Mouse (Mus musculus): ENCODE results near the gene Ghdc. TPM values are rescaled to one million over a fixed set of nuclear protein-coding genes. Genes with fewer than 3 reads are reported as not detected.
"Not testable (repeated sequence)": the region's sequence is repeated elsewhere in the genome, so short reads cannot be mapped to it uniquely, and the experiment has no call there.

Ghdc gene
- total and polyA plus RNA-seq, 2 experiments: 7.1 to 17.0 TPM

DNA sequence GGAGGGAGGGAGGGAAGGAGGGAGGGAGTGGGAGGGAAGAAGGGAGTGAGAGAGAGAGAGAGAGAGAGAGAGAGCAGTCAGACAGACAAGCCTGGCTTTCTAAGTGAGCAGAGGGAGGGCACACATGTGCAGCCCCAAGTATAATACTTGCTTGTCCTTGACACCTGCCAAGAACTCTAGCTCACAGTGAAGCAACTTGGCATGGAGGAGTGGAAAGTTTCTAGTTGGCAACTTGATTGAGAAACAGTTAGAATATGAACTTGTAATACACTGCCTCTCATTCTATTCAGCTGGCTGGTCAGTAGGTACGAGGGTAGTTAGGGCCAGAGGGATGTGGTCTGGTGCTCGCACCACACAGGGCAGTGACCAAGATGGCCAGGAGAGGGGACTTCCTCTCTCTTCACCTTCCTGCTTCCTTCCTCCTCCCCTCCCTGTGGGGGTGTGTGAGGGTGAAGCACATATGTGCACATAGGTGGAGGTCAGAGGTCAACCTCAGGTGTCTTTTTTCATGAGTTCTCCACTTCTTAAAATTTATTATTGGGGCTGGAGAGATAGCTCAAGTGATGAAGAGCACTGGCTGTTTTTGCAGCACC, 20.8 kb upstream of the Ghdc start:
- DNase-seq (ENCODE audit: extremely low read depth, low read depth, low spot score): peak; percentile 96
- Histone ChIP-seq H3K4me3 (ENCODE audit: insufficient read depth, low read depth, low read length) (no peak overlapping the region), H3K79me2 (ENCODE audit: control insufficient read depth, insufficient read depth, low read length) (no peaks in the 10 kb centered on the region), H3K36me3 (ENCODE audit: control insufficient read depth, insufficient read depth, low read length) (peaks cover 53% of the 10 kb centered on the region), H3K27ac (replicated peaks; ENCODE audit: insufficient read depth, low read depth, low read length) (peak overlapping the region; percentile 68), H3K27me3 (ENCODE audit: control insufficient read depth, insufficient read depth, low read length) (no peaks in the 10 kb centered on the region), H3K9ac (ENCODE audit: low read depth, low read length) (no peak overlapping the region), H3K4me1 (ENCODE audit: control insufficient read depth, insufficient read depth, low read length) (peaks cover 14% of the 10 kb centered on the region)
- TF ChIP-seq POLR2A (IDR thresholded peaks at IDR 0.05; ENCODE audit: extremely low read depth, insufficient read depth, low read length) (no peak), CTCF (IDR thresholded peaks at IDR 0.05; ENCODE audit: low read depth, low read length) (no peak; the same call in 1 of the 2 replicates)
- 15% methylated on average over 2 of the region's 2 CpGs for WGBS

DNA sequence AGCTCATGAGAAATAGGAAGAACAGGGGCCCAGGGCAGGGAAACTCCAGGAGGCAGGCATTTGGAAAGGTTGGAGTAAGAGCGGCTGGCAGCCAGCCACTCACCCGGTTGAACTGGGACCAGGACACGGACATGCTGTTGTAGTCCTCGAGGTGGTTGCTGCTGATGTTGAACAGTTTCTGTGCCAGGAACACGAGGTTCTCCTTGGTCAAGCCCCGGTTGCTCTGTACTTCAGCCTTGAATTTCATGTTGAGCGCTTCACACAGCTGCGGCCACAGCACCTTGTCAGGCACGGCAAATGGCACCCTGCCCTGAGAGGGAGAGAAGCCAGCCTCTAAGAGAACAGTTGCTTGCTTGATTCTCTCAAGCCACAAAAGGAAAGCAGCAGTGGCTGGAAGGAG, 19.9 kb upstream of the Ghdc start:
- H3K4me3 ChIP-seq (ENCODE audit: insufficient read depth, low read depth, low read length); H3K79me2 ChIP-seq (ENCODE audit: control insufficient read depth, insufficient read depth, low read length); H3K27me3 ChIP-seq (ENCODE audit: control insufficient read depth, insufficient read depth, low read length); H3K9ac ChIP-seq (ENCODE audit: low read depth, low read length): not testable (repeated sequence)
- Histone ChIP-seq H3K27ac (replicated peaks; ENCODE audit: insufficient read depth, low read depth, low read length) (peak overlapping the region; percentile 68), H3K36me3 (ENCODE audit: control insufficient read depth, insufficient read depth, low read length) (peaks cover 57% of the 10 kb centered on the region), H3K4me1 (ENCODE audit: control insufficient read depth, insufficient read depth, low read length) (peaks cover 14% of the 10 kb centered on the region)
- WGBS: 20% methylated on average over 9 of the region's 9 CpGs
- DNase-seq (ENCODE audit: extremely low read depth, low read depth, low spot score): peak; percentile 84

DNA sequence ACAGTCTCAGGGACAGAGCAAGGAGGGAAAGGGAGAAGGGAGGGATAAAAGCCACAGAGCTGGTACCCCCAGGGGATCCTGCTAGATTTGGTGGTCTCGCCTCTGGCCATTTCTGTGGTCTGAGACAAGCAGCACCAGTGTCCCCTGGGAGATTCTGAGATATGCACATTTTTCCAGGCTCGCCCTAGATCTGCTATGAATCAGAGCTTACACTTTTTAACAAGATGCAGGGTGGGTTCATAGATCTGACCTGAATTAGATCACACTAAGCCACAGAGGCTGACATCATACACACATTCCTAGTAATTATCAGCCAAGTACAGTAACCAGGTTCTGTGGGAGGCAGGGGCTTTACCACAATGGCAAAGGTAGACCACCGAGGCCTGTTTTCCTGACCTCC, 18.9 kb upstream of the Ghdc start:
- H3K9ac ChIP-seq (ENCODE audit: low read depth, low read length): no peak overlapping the region
- H3K27ac ChIP-seq (replicated peaks; ENCODE audit: insufficient read depth, low read depth, low read length): no peak overlapping the region
- H3K4me3 ChIP-seq (ENCODE audit: insufficient read depth, low read depth, low read length): no peak overlapping the region
- H3K79me2 ChIP-seq (ENCODE audit: control insufficient read depth, insufficient read depth, low read length): no peaks in the 10 kb centered on the region
- WGBS: over 99% methylated on average over 3 of the region's 3 CpGs
- DNase-seq (ENCODE audit: extremely low read depth, low read depth, low spot score): no peak
- peaks cover 58% of the 10 kb centered on the region for H3K36me3 ChIP-seq (ENCODE audit: control insufficient read depth, insufficient read depth, low read length)
- TF ChIP-seq POLR2A (IDR thresholded peaks at IDR 0.05; ENCODE audit: extremely low read depth, insufficient read depth, low read length) (no peak), CTCF (IDR thresholded peaks at IDR 0.05; ENCODE audit: low read depth, low read length) (no peak)
- peaks cover 14% of the 10 kb centered on the region for H3K4me1 ChIP-seq (ENCODE audit: control insufficient read depth, insufficient read depth, low read length)
- no peaks in the 10 kb centered on the region for H3K27me3 ChIP-seq (ENCODE audit: control insufficient read depth, insufficient read depth, low read length)

DNA sequence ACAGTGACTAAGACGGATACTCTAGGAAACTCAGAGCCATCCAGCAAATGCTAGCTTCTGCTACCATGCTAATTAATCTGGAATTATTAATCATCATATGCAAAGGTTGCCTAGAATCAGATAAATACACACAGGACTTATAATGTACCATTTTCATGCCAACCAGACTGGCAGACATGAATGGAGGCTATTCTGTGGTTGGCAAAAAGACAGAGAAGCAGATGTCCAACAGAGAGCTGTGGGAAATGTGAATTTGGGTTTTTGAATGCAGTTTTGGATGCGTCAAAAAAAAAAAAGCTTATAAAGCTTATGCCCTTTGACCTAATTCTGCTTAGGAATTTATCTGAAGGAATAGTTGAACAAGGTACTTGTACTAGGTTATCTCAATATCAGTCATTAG, 15.0 kb upstream of the Ghdc start:
- Histone ChIP-seq H3K27ac (replicated peaks; ENCODE audit: insufficient read depth, low read depth, low read length) (no peak overlapping the region), H3K4me1 (ENCODE audit: control insufficient read depth, insufficient read depth, low read length) (peaks cover under 1% of the 10 kb centered on the region; the same call in 1 of the 2 replicates), H3K79me2 (ENCODE audit: control insufficient read depth, insufficient read depth, low read length) (no peaks in the 10 kb centered on the region), H3K27me3 (ENCODE audit: control insufficient read depth, insufficient read depth, low read length) (no peaks in the 10 kb centered on the region), H3K36me3 (ENCODE audit: control insufficient read depth, insufficient read depth, low read length) (peaks cover 72% of the 10 kb centered on the region), H3K4me3 (ENCODE audit: insufficient read depth, low read depth, low read length) (no peak overlapping the region), H3K9ac (ENCODE audit: low read depth, low read length) (no peak overlapping the region)
- TF ChIP-seq POLR2A (IDR thresholded peaks at IDR 0.05; ENCODE audit: extremely low read depth, insufficient read depth, low read length) (no peak), CTCF (IDR thresholded peaks at IDR 0.05; ENCODE audit: low read depth, low read length) (no peak)
- DNase-seq (ENCODE audit: extremely low read depth, low read depth, low spot score): no peak
- 94% methylated on average over 2 of the region's 2 CpGs for WGBS

DNA sequence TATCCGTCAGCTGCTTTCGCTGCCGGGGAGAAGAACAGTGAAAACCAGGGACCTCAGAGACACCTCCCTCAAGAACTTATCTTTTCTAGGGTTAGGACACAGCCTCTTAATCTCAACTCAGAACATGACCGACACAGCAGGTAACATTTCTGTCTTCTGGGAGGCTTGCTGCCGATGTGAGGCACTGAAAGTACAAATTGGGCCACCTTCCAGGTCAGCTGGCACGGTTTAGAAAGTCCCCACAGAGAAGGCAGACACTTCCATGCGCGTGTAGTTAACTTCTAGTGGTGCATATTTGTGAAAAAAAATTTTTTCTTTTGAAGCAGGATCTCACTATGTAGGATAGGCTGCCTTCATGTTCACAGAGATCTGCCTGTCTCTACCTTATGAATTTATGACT, 13.5 kb upstream of the Ghdc start:
- TF ChIP-seq CTCF (IDR thresholded peaks at IDR 0.05; ENCODE audit: low read depth, low read length): no peak
- no peak for TF ChIP-seq POLR2A (IDR thresholded peaks at IDR 0.05; ENCODE audit: extremely low read depth, insufficient read depth, low read length)
- H3K9ac ChIP-seq (ENCODE audit: low read depth, low read length): no peak overlapping the region
- H3K4me3 ChIP-seq (ENCODE audit: insufficient read depth, low read depth, low read length): no peak overlapping the region
- H3K36me3 ChIP-seq (ENCODE audit: control insufficient read depth, insufficient read depth, low read length): peaks cover 64% of the 10 kb centered on the region
- 83% methylated on average over 8 of the region's 8 CpGs for WGBS
- H3K27me3 ChIP-seq (ENCODE audit: control insufficient read depth, insufficient read depth, low read length): no peaks in the 10 kb centered on the region
- no peak overlapping the region for H3K27ac ChIP-seq (replicated peaks; ENCODE audit: insufficient read depth, low read depth, low read length)
- DNase-seq (ENCODE audit: extremely low read depth, low read depth, low spot score): no peak
- no peaks in the 10 kb centered on the region for H3K4me1 ChIP-seq (ENCODE audit: control insufficient read depth, insufficient read depth, low read length)
- H3K79me2 ChIP-seq (ENCODE audit: control insufficient read depth, insufficient read depth, low read length): no peaks in the 10 kb centered on the region

DNA sequence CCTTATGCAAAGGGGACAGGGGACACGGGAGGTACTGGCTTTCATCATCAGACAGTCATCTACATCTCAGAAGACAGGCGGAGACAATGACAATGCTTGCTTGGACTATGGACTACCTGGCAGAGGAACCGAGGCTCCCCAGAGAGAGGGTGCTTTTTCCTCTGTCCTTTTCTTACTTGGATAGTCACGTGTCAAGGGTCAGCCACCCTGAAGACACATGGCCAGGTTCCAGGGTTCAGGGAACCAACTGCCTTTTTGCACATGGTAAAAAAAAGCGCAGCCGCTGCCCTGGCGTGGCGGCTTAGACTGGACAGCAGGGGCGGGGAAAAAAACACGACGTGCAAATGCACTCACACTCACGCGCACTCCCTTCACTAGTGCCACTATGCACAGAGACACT, 11.8 kb upstream of the Ghdc start:
- H3K79me2 ChIP-seq (ENCODE audit: control insufficient read depth, insufficient read depth, low read length): no peaks in the 10 kb centered on the region
- peak overlapping the region; percentile 4; the same call in 1 of the 2 replicates for H3K27ac ChIP-seq (replicated peaks; ENCODE audit: insufficient read depth, low read depth, low read length)
- peak; percentile 70 for DNase-seq (ENCODE audit: extremely low read depth, low read depth, low spot score)
- no peaks in the 10 kb centered on the region for H3K27me3 ChIP-seq (ENCODE audit: control insufficient read depth, insufficient read depth, low read length)
- H3K4me3 ChIP-seq (ENCODE audit: insufficient read depth, low read depth, low read length): no peak overlapping the region
- H3K9ac ChIP-seq (ENCODE audit: low read depth, low read length): no peak overlapping the region
- peaks cover 49% of the 10 kb centered on the region for H3K36me3 ChIP-seq (ENCODE audit: control insufficient read depth, insufficient read depth, low read length)
- TF ChIP-seq POLR2A (IDR thresholded peaks at IDR 0.05; ENCODE audit: extremely low read depth, insufficient read depth, low read length) (no peak), CTCF (IDR thresholded peaks at IDR 0.05; ENCODE audit: low read depth, low read length) (no peak)
- H3K4me1 ChIP-seq (ENCODE audit: control insufficient read depth, insufficient read depth, low read length): no peaks in the 10 kb centered on the region
- 68% methylated on average over 13 of the region's 13 CpGs for WGBS

Data from liver, adult 2 months (tissue).